8 mouse cellular contexts compared by ENCODE assay signal in genomic region chr2:125781978-125782718, GRCm38 (mm10). TPM values are rescaled to one million over a fixed set of nuclear protein-coding genes. Genes with fewer than 3 reads are reported as not detected.
DNase-seq lines count a peak whose midpoint lies in the region; ATAC-seq and TF ChIP-seq lines count a peak whose summit lies in the region.

No protein-coding gene starts in this region.

- H3K9me3 ChIP-seq in kidney, embryonic 16.5 days (ENCODE audit: low read length) = no peaks in the 10 kb centered on the region
- H3K9me3 ChIP-seq in hindbrain, embryonic 14.5 days (ENCODE audit: control insufficient read depth, low read length) = no peaks in the 10 kb centered on the region
- H3K9me3 ChIP-seq in midbrain, embryonic 16.5 days (replicated peaks; ENCODE audit: control insufficient read depth, low read length, poor library complexity, severe bottlenecking) = no peaks in the 10 kb centered on the region

- H3K4me2 ChIP-seq in kidney, embryonic 16.5 days (replicated peaks; ENCODE audit: low read depth, low read length) = peak overlapping the region; percentile 62
- H3K4me2 ChIP-seq in hindbrain, embryonic 14.5 days (replicated peaks) = peak overlapping the region; percentile 71
- peak overlapping the region; percentile 77 for H3K4me2 ChIP-seq in midbrain, embryonic 16.5 days (ENCODE audit: low read length)

- WGBS in kidney, embryonic 16.5 days = 1% methylated on average over 44 of the region's 44 CpGs
- 4% methylated on average over 43 of the region's 44 CpGs for WGBS in hindbrain, embryonic 14.5 days
- WGBS in midbrain, embryonic 16.5 days = 6% methylated on average over 28 of the region's 44 CpGs

- peak overlapping the region; percentile 81 for H3K27ac ChIP-seq in kidney, embryonic 16.5 days (ENCODE audit: low read length)
- peak overlapping the region; percentile 63 for H3K27ac ChIP-seq in bone marrow macrophage, adult 2 months (ENCODE audit: insufficient read depth, low read depth, low read length)
- peak overlapping the region; percentile 82 for H3K27ac ChIP-seq in hindbrain, embryonic 14.5 days
- peak overlapping the region; percentile 80 for H3K27ac ChIP-seq in midbrain, embryonic 16.5 days (ENCODE audit: low read length)

- no peak; the same call in 1 of the 2 replicates for ATAC-seq in kidney, embryonic 16.5 days (ENCODE audit: low FRiP score, low TSS enrichment)
- no peak for ATAC-seq in hindbrain, embryonic 14.5 days (ENCODE audit: low FRiP score)
- ATAC-seq in midbrain, embryonic 16.5 days = peak; percentile 46

- H3K4me1 ChIP-seq in kidney, embryonic 16.5 days (ENCODE audit: insufficient read depth, low read length) = peaks cover 33% of the 10 kb centered on the region
- peaks cover 8% of the 10 kb centered on the region; the same call in 1 of the 2 replicates for H3K4me1 ChIP-seq in bone marrow macrophage, adult 2 months (ENCODE audit: control insufficient read depth, insufficient read depth, low read length)
- peaks cover 26% of the 10 kb centered on the region for H3K4me1 ChIP-seq in hindbrain, embryonic 14.5 days (replicated peaks; ENCODE audit: control insufficient read depth, insufficient read depth, low read length)
- peaks cover 21% of the 10 kb centered on the region for H3K4me1 ChIP-seq in midbrain, embryonic 16.5 days (ENCODE audit: control insufficient read depth, insufficient read depth, low read length)

- H3K27me3 ChIP-seq in kidney, embryonic 16.5 days (ENCODE audit: insufficient read depth, low read length) = no peaks in the 10 kb centered on the region
- no peaks in the 10 kb centered on the region for H3K27me3 ChIP-seq in hindbrain, embryonic 14.5 days (ENCODE audit: control insufficient read depth, insufficient read depth, low read length)
- H3K27me3 ChIP-seq in midbrain, embryonic 16.5 days (ENCODE audit: control insufficient read depth, insufficient read depth, low read depth, low read length) = no peaks in the 10 kb centered on the region; the same call in 1 of the 2 replicates

- no peaks in the 10 kb centered on the region for H3K36me3 ChIP-seq in kidney, embryonic 16.5 days (ENCODE audit: insufficient read depth, low read length)
- H3K36me3 ChIP-seq in hindbrain, embryonic 14.5 days (replicated peaks; ENCODE audit: control insufficient read depth, insufficient read depth) = no peaks in the 10 kb centered on the region
- H3K36me3 ChIP-seq in midbrain, embryonic 16.5 days (ENCODE audit: control insufficient read depth, insufficient read depth, low read length) = no peaks in the 10 kb centered on the region

- TF ChIP-seq CTCF in bone marrow macrophage, adult 2 months (IDR thresholded peaks at IDR 0.05; ENCODE audit: low read depth, low read length) = no peak

- H3K4me3 ChIP-seq in kidney, embryonic 16.5 days (ENCODE audit: low read length) = peak overlapping the region; percentile 84
- peak overlapping the region; percentile 82 for H3K4me3 ChIP-seq in bone marrow macrophage, adult 2 months (ENCODE audit: insufficient read depth, low read length)
- H3K4me3 ChIP-seq in hindbrain, embryonic 14.5 days (replicated peaks; ENCODE audit: low read length) = peak overlapping the region; percentile 72
- H3K4me3 ChIP-seq in midbrain, embryonic 16.5 days (ENCODE audit: low read depth, low read length) = peak overlapping the region; percentile 88

- no peak for DNase-seq in kidney, postnatal 14 days
- DNase-seq in hindbrain, embryonic 14.5 days (ENCODE audit: low spot score) = peak; percentile 30
- DNase-seq in ovary, postnatal 14 days (ENCODE audit: low spot score) = no peak
- DNase-seq in urinary bladder, postnatal 10 days (ENCODE audit: low spot score) = no peak
- DNase-seq in cerebellum, postnatal 14 days = no peak

- no peak for TF ChIP-seq POLR2A in bone marrow macrophage, adult 2 months (IDR thresholded peaks at IDR 0.05; ENCODE audit: borderline replicate concordance, low read depth, low read length)

- peak overlapping the region; percentile 90 for H3K9ac ChIP-seq in kidney, embryonic 16.5 days (replicated peaks; ENCODE audit: low read length)
- H3K9ac ChIP-seq in hindbrain, embryonic 14.5 days = peak overlapping the region; percentile 87
- peak overlapping the region; percentile 94 for H3K9ac ChIP-seq in midbrain, embryonic 16.5 days (ENCODE audit: low read depth, low read length)

RNA-seq across cellular contexts. Expression of gene Secisbp2l, which starts 0.5 kb away (rescaled TPM):
- 18.5 and 19.7 TPM in 2 replicates for polyA plus RNA-seq in kidney, embryonic 16.5 days (2015; fragmentation: Nextera tagmentation; extraction: Ambion mirVana)
- 57.0 and 59.0 TPM in 2 replicates for polyA plus RNA-seq in bone marrow macrophage, adult 2 months (2012; ENCODE audit: insufficient read depth, insufficient read length, missing spikeins)
- 36.5 and 37.2 TPM in 2 replicates for polyA plus RNA-seq in hindbrain, embryonic 14.5 days (2014; fragmentation: Nextera tagmentation; extraction: Ambion mirVana)
- 30.9 and 31.7 TPM in 2 replicates for polyA plus RNA-seq in midbrain, embryonic 16.5 days (2015; fragmentation: Nextera tagmentation; extraction: Ambion mirVana)

RNA-seq across cellular contexts. Expression of gene Shc4, which starts 58.2 kb away (rescaled TPM):
- 1.1 and 1.6 TPM in 2 replicates for polyA plus RNA-seq in kidney, embryonic 16.5 days (2015; fragmentation: Nextera tagmentation; extraction: Ambion mirVana)
- 1.5 and 1.8 TPM in 2 replicates for polyA plus RNA-seq in bone marrow macrophage, adult 2 months (2012; ENCODE audit: insufficient read depth, insufficient read length, missing spikeins)
- polyA plus RNA-seq in hindbrain, embryonic 14.5 days (2014; fragmentation: Nextera tagmentation; extraction: Ambion mirVana) = 3.3 and 3.8 TPM in 2 replicates
- polyA plus RNA-seq in midbrain, embryonic 16.5 days (2015; fragmentation: Nextera tagmentation; extraction: Ambion mirVana) = 2.5 and 3.0 TPM in 2 replicates
